Mouse (Mus musculus) gastrocnemius, postnatal 36 days (tissue): Measurements from ENCODE around the gene Spock2. TPM values are rescaled to one million over a fixed set of nuclear protein-coding genes. Genes with fewer than 3 reads are reported as not detected.
A peak's percentile ranks its signal among the peaks of the same experiment; 100 is the strongest.

ENCODE experiments used
- DNase-seq, 2 experiments: peaks; one replicate each; pipeline ENCODE4 v3.0.0; 2022
- intact Hi-C: fragments of 180-260 bp; cut with DNase I; formaldehyde crosslinking; loops from one replicate; pipeline ENCODE4 v1.15.1; 2025
- long read RNA-seq, 2 experiments: library from polyadenylated mRNA; stranded (forward); transcript quantifications; one replicate each; pipeline ENCODE4 v2.0.0; 2021
- total RNA-seq, 2 experiments: library from RNA; stranded (reverse); gene quantifications; 2 replicates each; pipeline ENCODE4 v1.2.3; 2021

Gene Spock2
- total RNA-seq = 1 to 10 TPM; 4.9 to 5.8 TPM
- long read RNA-seq, experiment 1, partial matches to known transcripts = 0 of 3 reads
- long read RNA-seq, experiment 1, other reads (novel, unspliced or antisense) = 3 of 3 reads
- long read RNA-seq, experiment 2, partial matches to known transcripts = 0 of 1 reads
- long read RNA-seq, experiment 2, other reads (novel, unspliced or antisense) = 1 of 1 reads

DNA sequence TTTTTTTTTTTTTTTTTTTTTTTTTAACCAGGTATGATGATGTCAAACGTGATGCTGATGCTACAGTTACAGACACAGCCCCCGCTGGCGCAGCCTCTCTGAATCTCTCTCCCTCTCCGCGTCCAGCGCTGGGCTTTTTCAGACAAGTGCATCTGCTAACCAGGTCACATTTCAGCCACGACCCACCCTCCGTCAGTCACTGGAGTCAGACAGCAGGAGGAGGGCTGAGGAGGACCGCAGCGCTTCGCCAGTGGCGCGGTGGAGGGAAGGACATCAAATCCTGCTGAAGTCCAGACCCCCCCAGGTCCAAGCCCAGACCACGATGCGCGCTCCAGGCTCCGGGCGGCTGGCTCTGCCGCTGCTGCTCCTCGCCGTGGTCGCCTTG lies at the start of gene Spock2:
Gene Spock2, plus strand, starts transcription at position 74 of the 385 bp plus-strand sequence.
- peak in 1 of 2 experiments; percentile 26 for DNase-seq
- intact Hi-C loops = no loop called here

DNA sequence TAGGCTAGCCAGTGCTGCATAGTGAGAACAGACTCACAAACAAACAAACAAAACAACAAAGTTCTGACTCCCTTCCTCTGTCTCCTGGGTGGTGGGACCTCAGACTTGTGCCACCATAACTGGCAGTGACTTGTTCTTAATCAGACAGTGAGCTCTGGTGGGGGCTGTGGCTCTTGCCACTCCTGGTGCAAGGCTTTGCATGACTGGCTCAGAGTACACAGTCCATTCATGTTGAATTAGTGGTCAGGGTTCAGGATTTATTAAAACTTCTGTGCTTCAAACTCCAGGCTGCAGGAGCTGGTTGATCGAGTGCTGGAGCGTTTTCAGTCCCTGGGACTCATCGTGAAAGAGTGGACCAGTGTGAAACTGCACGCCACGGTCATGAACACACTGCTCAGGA lies 43.8 kb upstream of the Spock2 start:
- intact Hi-C loops = no loop called here
- no peak for DNase-seq

DNA sequence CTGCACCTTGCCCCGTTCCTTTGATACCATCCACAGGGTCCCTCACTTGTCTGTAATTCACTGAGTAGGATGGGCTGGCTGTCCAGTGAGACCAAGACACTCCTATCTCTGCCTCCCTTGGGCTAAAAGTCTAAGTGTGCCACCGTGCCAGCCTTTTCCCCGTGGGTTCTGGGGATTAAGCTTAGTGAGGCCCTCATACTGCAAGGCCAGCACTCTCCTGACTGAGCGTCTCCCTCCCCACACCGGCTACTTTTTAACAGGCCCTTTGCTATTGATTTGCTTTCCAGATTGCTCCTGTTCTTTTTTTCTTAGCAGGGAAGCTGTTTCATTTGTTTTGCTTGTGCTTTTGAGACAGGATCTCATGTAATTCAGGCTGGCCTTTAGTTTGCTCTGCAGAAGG lies 43.1 kb upstream of the Spock2 start:
- no peak for DNase-seq
- intact Hi-C loops = no loop called here

DNA sequence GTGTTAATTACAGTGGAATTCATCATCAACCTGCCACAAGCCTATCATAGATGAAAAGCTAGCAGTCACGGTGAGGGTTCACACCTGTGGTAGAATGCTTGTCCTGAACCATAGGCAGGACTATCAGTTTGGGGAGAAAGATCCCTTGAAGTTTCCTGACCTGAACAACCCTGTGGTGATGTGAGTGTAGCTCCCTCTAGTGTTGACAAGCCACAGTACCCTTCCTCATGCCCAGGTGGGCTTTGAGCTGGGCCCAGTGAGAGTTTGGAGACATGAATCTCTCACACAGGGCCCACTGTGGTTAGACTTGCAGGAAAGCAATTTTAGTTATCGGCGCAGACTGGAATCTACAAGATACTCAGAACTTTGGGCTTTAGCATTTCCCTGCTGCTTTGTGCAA lies 39.5 kb upstream of the Spock2 start:
- no peak for DNase-seq
- intact Hi-C loops = loop anchor here (5.0 kb wide), 1 partner anchor 69 kb away; no protein-coding TSS in a partner anchor

DNA sequence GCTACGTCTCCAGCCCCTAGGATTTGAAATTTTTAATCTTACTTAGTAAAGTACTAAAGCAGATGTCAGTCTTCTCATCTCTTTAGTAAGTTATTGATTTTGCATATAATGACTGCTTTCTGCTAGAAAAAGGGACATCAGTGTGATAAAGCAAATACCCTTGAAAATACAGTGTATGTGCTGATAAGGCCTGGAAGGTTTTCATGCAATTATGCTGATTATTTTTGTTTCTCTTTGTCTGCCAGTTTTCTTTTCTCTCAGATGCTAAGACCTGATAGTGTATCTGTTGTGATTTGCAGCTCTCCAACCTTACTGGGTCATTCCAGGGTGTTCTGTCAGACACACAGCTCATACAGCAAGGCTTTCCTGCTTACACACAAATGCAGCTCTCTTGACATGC lies 30.9 kb upstream of the Spock2 start:
- intact Hi-C loops = no loop called here
- no peak for DNase-seq

DNA sequence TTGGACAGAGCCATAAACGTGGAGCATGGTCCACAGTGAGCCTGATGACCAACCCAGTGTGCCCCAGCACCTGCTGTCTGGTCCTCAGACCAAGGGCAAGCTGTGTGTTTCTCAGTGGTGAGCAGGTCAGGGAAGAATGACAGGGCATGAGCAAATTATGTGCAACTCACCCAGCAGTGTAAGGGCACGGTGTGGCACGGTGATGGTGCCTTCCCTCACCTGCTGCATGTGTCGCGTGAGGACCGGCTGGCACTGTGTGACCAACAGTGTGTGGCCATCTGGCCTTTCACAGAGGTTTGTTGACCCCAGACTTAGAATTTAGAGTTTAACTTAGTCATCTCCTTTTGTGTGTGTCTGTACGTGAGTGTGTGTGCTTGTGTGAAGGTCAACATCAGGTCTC lies 28.8 kb upstream of the Spock2 start:
- no peak for DNase-seq
- intact Hi-C loops = no loop called here

DNA sequence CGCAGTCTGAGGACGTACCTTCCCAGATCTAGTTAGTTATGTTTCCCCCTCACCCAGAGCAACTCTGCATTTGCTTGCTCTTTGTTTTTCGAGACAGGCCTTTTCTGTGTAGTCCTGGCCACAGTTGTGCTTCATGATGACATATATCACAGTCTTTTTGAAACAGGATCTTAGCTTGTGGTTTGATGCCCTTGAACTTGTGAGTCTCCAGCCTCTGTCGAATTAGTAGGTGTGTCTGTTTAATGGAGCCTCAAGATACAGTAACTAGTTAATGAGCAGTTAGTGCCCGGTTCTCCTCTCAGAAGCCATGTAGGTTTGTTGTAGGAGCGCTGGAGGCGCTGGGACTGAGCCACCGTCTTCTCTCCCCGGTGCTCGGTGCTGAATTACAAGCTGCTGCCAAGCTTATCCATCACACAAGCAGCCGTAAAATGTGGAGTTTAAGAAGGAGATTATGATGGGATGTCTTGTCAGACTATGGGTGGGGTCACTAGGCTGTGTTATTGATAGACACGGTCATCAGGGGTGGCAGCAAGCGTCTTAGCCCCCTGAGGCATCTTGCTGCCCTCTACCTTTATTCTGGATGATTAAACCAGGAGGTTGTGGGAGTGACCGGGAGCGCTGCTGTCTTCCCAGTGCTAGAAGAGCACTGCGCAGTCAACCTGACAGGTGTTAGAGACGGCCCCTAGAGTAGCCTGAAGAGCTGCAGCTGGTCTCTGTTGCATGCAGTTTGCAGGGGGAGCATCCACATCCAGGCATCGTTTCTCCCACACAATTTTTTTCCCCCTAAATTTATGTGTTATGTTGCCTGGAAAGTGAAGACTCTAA lies 28.1 kb upstream of the Spock2 start:
- intact Hi-C loops = no loop called here
- DNase-seq = no peak

DNA sequence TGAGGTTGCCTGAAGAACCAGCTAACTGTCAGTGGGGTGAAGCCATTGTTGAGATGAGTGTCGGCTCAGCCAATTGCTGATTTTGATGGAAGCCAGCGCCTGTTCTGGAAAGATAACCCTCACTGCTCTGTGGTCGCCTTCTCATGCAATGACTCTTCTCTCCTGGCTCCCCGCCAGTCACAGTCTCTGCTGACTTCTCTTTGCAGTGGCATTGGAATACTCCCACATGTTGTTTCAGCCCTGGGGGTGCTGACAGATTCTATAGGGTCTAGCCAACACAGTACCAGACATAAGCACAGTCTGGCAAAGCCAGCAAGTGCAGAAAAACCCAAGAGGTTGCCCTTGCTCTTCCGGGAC lies 27.5 kb upstream of the Spock2 start:
- intact Hi-C loops = no loop called here
- DNase-seq = peak in 1 of 2 experiments; percentile 20

DNA sequence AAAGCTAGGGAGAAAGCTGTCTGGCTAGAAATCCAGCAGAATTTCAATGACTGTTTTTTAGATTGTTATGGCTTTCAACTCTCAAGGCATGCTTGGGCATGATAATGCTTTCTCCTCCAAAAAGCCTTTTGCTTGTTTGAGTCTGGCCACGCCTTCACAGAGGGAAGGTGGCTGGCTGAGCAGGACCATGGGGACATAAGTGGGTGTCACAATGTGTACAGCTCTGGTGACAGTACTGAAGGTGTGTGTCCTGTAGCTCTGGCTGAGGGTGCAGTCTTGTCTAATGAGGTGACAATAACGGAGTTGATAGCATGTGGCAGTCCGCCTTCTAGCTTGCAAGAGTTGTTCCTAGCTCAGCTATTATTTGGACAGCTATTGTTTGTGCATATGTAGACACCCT lies 25.8 kb upstream of the Spock2 start:
- DNase-seq = no peak
- intact Hi-C loops = no loop called here

DNA sequence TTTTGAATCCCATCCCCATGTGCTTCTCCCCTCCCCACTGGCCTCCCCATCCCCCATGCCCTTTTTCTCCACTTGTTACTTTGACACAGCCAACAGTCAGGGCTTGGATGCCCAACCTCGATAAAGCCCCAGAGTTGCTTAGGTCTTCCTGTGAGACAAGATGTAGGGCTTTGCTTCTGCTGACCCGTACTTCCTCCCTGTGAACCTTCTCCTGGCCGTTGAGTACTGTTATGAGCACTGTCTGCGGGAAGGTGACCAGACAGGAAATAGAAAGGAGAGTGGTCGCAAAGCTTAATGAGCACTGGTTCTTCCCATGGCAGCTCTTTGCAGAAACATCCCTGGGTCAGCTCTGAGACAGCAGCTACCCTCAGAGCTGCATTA lies 25.4 kb upstream of the Spock2 start:
- intact Hi-C loops = no loop called here
- no peak for DNase-seq

DNA sequence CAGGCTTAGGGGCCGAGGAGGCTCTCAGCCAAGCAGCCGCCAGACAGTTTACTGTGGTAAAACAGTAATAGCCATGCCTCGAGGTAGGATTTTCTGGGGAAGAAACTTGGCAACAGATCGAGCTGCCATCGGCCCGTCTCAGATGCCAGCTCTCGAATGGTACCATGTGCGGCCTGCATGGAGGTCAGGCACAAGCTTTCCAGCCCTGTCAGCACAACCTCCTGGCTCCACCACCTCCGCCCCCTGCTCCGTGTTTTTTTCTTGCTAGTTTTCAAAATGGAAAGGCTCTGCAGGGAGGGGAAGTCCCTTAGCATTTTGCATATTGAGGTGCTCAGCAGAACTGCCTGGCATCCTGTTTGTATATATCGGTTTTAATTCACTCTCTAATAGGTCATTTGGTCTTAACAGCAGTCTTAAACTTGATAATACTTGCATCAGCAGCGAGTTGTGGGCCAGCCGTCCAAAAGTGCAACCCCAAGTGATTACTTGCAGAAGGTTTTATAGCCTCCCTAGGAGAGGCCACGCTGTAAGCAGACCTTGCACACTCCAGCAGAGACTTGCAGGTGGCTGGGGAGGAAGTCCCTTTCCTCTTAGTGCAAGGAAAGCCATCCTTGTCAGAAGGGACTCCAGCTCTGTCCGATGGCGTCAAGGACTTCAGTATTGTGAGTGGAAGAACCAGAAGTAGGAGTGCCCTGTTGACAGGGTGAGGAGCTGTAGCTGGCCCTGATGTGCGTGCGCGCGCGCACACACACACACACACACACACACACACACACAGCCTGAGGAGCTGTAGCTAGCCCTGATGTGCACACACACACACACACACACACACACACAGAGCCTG lies 24.8 kb upstream of the Spock2 start:
- intact Hi-C loops = no loop called here
- DNase-seq = peak; percentile 25 to 35

DNA sequence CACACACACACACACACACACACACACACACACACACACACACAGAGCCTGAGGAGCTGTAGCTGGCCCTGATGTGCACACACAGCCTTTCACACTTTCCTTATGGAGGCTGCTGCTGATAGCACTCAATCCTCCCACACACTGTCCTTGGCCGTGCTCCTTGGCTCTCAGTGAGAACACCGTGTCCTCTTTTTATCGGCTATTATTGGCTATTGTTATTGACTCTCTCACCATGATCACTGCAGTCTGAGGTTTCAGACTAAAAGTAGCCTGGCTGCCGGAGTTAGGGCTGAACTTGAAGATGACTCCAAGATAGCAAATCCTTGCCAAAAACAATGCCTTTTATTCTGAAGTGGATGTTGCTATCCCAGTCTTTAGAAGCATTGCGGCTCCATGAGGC lies 24.1 kb upstream of the Spock2 start:
- peak; percentile 60 to 82 for DNase-seq
- intact Hi-C loops = no loop called here

DNA sequence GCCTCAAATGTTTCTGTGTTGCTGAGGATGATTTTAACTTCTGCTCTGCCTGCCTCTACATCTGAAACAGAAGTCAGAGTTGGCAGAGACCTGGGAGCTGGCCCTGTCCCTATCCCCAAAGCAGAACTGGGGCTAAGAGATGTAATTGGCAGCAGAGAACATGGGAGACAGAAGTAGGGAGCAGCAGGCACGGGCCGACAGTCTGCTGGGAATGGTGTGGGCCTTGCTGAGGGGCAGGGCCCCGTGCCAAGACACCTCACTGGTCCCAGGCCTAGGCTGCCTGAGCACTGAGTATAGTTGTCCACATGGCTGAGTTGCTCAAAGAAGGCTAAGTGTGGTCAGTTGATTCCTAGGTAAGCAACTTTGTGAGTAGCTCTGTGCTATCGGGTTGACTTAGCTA lies 22.0 kb upstream of the Spock2 start:
- intact Hi-C loops = no loop called here
- DNase-seq = no peak

DNA sequence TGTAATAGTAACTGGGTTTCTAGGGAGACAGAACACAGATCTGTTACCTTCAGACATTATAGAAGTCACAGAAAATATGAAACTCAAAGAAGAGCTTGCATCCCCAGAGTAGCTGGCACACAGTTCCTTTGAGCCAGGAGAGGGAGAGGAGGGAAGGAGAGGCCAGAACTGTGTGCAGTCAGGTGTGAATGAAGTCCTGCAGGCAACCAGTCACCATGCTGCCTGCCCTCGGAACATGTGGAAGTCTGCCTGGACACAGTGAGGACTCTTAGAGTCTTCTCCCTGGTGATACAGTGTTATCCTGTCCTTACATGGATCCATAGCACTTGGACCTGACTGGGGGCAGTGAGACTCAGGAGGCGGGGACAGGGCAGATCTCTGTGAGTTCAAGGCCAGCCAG lies 13.7 kb upstream of the Spock2 start:
- no peak for DNase-seq
- intact Hi-C loops = no loop called here

DNA sequence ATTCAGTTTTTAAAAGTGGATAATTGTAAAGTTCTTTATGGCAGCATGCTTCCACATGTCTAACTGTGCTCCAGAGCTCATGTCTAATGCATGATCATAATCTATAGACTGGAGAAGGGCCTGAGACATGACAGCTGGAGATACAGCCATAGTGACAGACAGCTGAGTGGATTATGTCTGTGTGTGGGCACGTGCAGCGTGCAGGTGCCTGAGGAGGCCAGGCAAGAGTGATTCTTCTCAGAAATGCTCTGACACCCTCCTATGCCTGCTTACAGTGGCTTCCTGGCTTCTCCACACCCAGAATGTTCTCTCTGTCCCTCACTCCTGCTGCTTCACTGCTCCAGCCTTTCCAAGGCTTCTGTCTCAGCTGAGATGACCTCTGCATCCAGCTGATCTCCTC lies 12.3 kb upstream of the Spock2 start:
- no peak for DNase-seq
- intact Hi-C loops = no loop called here

DNA sequence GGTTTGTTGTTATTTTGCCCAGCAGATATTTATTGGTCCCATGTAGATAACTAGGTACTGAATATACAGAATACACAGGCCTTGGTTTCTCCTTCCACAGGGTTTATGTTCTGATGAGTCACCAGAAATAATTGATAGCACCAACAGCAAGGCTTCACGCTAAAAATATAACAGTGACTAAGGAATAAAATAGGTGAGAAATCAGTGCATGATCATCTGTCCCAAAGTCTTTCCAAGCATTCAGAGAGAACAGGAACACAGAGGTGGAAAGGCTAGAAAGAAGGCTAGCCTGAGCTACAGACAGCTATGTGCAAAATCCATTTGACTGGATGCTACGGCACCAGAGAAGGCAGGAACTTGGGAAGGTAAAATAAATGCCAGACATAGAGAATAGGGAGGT lies 10.5 kb upstream of the Spock2 start:
- DNase-seq = no peak
- intact Hi-C loops = no loop called here

DNA sequence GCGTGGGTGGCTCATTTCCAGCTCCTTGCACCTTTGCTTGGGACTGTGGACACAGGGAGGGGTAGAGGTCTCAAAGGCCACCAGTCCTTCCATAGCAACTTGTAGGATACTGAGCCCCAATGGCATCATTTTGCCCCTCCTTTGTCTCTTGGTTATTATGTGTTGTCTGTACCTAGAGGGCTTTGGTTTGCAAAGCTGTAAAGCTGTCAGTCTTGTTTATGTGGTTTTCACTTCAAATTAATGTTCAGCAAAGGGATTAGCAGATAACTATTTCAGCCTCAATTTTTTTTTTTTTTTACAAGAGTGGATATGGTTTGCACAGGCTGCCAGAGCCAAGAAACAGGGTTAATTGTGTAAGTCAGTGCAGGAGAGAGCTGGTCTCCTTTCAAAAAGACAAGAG lies 9.7 kb upstream of the Spock2 start:
- intact Hi-C loops = no loop called here
- DNase-seq = no peak

DNA sequence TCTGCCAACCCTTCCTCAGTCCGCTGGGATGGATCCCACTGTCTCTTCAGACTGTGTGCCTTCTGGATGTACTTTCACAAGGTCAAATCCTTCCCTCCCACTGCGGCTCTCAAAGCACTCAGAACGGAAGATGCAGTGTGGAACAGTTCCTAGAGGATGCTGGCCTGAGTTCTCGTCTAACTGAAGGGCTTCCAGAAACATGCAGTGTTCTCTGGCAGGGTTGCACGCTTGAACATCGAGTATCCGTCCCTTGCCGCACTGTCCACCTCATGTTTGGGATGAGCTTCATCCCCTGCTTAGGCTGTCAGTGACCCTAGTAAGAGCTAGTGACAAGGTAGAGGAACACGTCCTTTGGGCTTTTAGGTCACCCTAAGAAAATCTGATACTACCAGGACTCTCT lies 8.9 kb upstream of the Spock2 start:
- intact Hi-C loops = no loop called here

DNA sequence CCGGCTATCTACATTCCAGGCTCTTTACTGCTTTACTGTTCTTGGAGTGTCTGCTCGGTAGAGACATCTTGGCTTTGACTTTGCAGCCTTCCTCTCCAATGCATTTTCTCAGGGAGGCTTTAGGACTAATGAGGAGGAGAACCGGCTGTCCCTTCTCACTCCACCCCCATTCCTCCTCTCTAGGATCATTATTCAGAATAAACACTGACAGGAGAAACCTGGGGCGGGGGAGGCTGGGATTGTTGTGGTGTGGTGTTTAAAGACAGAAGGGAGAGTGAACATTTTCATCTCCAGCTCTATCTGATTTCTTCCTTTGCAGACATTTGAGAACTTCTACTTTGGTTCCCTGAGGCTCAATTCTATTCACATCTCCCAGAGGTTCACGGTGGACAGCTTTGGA lies 8.2 kb upstream of the Spock2 start:
- DNase-seq = no peak
- intact Hi-C loops = no loop called here

More for the DNA sequence above, 8.9 kb upstream of the Spock2 start:
- DNase-seq = no peak

DNA sequence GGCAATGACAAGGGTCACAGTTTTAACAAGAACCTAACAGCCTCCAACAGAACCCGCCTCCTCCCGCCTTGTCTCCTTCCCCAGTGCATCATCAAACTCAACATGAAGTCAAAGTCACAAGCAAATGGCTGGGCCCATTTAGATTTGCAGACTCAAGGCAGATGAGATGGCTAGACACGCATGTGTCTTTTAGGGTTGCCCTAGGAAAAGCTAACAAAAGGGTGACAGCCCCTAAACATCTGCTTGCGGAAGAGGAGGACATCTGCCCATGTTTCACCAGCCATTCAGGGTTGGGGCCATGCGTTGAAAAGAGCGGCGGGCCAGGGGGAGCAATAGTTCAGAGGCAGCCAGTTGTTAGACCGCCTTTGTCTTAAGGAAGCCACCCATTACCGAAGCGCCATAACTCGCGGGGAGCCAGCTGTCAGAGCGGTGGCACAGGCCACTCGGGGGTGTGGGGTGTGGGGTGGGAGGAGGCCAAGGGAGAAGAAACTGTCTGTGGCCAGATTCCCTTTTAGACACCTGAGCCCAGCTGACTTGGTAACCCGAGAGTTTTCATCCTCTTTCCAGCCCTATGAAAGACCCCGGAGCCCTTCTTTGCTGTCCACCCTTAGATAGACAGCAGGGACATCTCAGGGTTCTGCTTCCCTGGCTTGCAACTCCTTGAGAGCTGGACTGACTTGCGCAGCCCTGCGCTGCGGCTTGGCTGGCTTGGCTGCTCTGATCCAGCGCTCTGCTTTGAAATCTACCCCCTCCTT lies 451 bp upstream of the Spock2 start:
- intact Hi-C loops = no loop called here
- no peak for DNase-seq
